Mouse (Mus musculus): Measurements from ENCODE around the gene Ghr.
A peak's percentile ranks its signal among the peaks of the same experiment; 100 is the strongest.

The Ghr gene

DNA sequence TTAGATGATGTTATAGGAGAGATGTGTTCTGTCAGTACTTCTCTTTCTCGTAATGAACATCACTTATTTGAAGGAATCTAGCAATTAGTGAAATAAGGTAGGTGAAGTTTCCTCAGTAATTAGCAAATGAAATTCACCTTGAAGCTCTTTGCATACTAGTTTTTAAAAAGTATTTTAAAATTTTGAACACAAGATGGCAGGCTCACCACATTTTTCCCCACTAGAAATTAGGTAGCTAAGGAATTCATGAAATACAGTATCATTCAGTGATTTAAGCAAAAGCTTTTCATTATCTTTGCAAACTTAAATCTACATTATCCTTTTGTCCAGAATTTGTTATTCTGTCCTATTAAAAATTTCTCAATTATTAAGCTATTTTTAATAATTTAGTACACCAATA is 287.3 kb downstream of the Ghr start:
- DNase-seq (ENCODE audit: low read depth, low spot score): no peak

DNA sequence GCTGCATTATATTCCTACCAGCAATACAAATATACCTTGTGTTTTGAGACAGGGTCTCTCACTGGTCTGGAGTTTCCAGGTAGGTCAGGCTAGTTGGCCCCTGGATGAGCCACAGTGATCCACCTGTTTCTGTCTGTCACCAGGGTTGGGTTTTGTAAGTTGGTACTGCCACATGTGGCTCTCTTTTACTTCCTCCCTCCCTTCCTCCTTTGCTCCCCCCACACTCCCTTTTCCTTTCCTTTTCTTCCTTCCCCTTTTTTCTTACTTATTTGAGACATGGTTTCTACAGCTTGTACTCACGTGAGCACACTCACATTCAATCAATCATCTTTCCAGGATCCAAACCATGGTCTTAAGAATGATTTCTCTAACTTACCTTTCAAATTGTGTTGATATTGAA is 289.8 kb downstream of the Ghr start:
- DNase-seq (ENCODE audit: low read depth, low spot score): no peak

DNA sequence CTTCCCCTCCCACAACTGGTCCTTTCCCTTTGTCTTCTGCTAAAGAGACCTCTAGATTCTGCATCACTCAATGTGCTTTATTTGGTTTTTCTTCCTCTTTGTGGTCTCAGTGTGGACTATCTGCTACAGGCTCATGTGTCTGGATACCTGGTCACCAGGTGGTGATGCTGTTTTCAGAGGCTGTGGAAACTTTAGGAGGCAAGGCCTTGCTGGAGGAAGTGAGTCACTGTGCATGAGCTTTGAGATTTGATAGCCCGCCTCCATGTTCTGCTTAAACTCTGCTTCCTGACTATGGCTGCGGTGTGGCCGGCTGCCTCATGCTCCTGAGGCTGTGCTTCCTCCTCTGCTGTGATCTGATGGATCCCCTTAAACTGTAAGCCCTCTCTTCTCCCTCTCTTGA is 292.9 kb downstream of the Ghr start:
- no peak for DNase-seq (ENCODE audit: low read depth, low spot score)

DNA sequence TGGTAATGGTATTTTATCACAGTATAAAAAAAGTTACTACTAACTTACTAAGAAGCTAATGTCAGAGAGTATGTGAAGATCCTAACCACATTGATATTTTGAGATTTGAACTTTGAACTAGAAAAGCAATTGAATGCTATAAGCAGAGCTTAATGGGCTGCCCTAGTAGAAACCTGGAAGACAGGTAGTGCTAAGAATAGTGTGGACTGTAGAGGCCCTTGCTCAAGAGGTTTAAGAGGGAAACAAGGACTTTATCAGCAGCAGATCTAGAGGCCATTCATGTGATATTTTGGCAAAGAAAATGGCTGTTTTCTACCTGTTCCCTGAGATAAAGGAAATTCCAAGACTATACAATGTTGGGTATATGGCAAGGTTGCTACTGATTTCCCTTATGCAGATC is 297.3 kb downstream of the Ghr start:
- DNase-seq (ENCODE audit: low read depth, low spot score): no peak

DNA sequence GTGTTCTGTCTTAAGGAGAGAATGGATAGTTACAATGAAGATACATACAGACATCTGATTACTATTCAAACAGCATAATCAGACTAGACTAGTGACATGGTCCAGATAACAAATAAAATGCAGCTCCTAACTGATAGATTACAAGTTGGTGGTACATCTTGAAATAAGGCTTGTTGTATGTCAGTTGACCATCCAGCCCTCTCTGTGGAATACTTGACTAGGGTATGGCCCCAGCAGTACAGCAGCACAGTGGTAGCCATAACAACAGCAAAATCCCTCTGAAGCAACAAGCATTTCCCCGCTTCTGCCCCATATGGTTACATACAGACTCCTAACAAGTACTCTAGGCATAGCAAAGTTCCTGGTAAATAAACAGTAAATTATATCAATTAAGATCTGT is 301.6 kb downstream of the Ghr start:
- DNase-seq (ENCODE audit: low read depth, low spot score): no peak

DNA sequence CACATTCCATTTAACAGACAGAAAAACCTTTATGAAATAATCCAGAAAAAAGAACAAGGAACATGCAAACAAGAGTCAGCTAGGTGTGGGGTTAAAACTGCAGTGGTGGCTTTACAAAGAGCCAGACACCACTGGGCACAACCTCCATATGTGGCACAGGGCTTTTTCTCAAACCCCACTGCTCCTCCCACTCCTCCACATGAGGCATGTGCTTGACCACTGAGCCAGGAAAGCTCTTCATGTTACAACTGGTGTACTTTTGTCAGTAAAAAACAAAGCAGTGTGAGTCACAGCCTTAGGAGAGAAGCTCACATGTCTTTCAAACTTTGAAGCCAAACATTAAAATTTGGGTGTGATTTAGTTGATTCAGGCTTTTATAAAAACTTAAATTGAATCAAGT is 302.1 kb downstream of the Ghr start:
- DNase-seq (ENCODE audit: low read depth, low spot score): no peak

DNA sequence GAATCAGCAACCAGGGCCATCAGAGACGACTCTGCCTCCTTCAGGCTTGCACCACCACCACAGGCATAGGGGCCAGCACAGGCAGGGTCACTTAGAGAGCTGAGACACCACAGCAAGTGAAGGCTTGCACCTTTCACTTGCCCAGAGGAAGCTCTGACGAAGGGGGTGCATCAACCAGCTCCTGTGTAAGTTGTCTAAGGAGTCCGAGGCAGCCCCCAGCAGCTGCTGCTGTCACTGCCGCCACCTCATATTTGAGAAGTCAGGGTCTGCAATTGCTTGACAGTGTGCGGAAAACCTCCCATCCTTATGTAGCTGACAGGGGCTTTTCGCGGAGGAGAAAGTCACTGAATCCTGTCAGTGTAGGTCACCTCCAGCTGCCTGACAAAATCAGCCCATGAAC is 304.1 kb downstream of the Ghr start:
- DNase-seq (ENCODE audit: low read depth, low spot score): no peak

DNA sequence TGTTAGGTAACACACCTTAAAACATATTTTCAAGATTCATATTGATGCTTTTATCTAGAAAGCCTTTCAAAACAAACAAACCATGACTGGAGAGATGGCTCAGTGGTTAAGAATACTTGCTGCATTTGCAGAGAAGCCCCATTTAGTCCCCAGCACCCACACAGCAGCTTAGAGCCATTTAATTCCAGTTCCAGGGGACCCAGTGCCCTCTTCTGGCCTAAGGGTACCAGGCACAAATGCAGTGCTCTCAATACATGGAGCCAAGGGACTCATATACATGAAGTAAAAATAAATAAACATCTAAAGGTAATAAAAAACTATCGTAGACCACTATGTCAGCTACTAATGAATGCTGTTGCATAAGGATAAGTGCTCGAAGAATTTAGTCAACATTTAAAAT is 305.9 kb downstream of the Ghr start:
- peak; percentile 32 for DNase-seq (ENCODE audit: low read depth, low spot score)

DNA sequence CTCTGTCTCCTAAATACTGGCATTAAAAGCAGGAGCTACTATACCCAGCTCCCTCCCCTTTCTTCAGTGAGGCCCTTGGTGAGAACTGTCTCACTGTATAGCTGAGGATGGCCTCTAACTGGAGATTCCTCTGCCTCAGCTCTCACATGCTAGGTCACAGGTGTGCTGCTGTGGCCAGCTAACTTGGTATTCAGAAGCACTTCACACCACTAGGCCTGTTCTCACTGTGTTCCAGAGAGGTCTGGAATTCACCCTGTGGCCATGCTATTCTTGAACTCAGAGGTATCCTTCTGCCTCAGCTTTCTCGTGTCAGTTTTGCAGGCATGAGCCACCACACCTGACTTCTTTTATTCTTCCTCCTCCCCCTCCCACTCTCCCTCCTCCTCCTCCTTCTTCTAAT is 310.1 kb downstream of the Ghr start:
- no peak for DNase-seq (ENCODE audit: low read depth, low spot score)

DNA sequence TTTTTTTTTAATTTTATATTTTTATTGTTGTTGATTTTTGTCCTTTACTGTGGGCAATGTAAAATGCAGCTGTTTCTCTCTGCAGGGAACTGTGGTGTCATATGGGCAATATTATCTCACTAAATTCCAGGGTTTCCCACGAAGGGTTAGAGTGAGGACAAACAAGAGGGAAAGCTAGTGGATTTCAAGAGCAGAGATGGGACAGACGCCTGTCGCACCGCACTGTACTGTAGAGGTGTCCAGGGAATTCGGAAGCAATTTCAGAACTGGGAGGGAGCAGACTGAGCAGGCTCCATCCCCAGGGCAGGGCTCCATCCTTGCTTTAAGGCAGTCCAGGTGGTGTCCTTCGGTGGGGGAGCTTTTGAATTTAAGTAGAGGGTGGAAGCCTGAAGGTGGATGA is 312.1 kb downstream of the Ghr start:
- no peak for DNase-seq (ENCODE audit: low read depth, low spot score)

DNA sequence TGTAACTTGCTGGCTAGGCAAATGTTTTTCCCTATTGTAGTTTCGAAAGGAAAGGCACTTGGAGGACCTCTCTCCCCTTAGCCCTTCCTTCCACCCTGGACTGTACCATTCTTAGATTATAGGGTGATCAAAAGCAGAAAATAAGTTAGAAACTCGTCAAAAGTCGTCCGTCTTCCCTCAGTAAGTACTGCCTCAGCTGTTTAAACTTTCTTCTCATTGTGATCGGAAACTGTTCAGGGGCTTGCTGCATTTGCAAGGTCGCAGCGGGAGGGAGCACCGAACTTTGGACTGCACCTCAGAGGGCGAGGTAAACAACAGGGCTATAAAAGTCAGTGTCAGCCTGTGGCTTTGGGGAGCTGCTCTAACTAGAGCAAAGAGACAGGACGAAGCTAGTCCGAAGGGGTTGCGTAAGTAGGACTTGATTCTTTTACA is 312.6 kb downstream of the Ghr start:
- DNase-seq (ENCODE audit: low read depth, low spot score): peak; percentile 78

DNA sequence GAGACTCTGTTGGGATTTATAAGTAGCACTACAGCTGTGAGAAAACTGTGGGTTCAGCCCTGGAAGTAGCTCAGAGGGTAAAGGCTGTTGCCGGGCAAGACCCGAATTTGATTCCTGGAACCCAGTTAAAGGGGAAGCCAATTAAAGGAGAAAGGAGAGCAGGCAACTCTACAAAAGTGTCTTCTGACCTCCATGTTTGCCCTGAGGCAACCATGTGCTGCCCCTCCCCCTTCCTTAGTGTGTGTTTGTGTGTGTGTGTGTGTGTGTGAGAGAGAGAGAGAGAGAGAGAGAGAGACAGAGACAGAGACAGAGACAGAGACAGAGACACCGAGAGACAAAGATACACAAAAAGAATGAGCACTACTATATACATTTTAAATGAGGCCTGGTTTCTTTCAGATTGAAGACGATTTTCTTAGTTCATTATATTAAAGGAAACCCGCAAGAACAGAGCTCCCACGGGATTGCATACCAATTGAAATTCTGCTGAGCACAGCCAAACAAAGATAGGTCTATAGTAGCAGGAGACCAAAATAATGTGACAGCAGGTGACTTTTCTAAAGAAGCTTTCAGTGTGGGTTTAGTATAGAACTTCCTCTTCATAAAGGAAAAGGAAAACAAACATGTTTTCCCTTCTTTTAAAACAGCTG is 313.2 kb downstream of the Ghr start:
- peak; percentile 31 for DNase-seq (ENCODE audit: low read depth, low spot score)

DNA sequence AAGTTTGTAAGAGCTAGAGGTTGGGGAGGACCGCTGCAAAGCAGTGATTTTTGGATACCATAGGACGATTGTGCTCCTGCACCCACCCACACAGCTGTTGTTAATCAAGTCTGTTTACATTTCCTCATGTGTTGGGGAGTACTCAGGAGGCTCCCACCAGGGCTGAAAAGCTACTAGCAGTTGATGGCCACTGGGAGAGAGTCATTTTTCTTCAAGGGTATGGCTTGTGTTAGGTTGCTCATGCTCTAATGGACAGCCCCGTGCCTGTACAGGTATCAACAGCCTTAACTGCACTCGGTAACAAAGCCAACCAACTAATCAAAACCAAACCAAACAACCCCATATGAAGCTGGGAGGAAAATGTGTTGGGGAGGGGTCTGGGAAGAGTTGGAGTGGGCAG is 313.8 kb downstream of the Ghr start:
- no peak for DNase-seq (ENCODE audit: low read depth, low spot score)

DNA sequence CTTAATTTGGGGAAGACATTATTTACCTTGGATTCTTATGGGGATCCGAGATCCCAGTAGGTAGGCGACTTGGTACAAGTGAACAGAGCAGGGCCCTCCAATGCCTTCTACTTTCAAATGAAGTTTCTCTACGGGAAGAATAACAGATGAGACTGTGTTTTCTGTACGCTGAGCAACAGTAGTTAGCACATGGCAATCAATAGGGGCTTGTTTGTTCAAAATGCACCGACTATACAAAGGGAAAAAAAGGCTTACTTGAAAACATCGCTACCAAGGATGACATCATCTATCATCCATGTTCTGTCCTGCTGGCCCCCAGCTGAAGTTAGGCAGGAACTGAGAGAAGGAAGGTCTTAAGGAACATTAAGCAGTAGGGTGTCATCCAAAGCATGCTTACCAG is 315.0 kb downstream of the Ghr start, which contains the start of gene Selenop:
Selenop (plus strand) TSS at position 301 of the 400 bp plus-strand sequence.
- no peak for DNase-seq (ENCODE audit: low read depth, low spot score)

Data from CD4-positive, CD25-positive, alpha-beta regulatory T cell, adult 2 months (primary cell).